Mouse (Mus musculus) CH12.LX (cell line): Measurements from ENCODE around the gene Crlf1. TPM values are rescaled to one million over a fixed set of nuclear protein-coding genes. Genes with fewer than 3 reads are reported as not detected.

Experiments used
- DNase-seq: peaks from one replicate; pipeline ENCODE4 v3.0.0-alpha.2; 2013; ENCODE audit errors: extremely low read depth
- H3K27ac ChIP-seq: 2 replicates; pipeline ENCODE4 v1.5.1; 2012; ENCODE audit warnings: low read depth, mild to moderate bottlenecking, control low read depth, moderate library complexity; ENCODE audit not compliant: insufficient read depth
- H3K27me3 ChIP-seq: replicated peaks from 2 replicates; pipeline ENCODE3; 2012; ENCODE audit warnings: inconsistent platforms
- H3K36me3 ChIP-seq, 2 experiments: replicated peaks in 1 of 2; 2 replicates each; pipeline versions ENCODE3 to v1.6.1; 2012; ENCODE audit warnings: inconsistent platforms in 1 of 2, low read length in 1 of 2, mild to moderate bottlenecking in 1 of 2, mixed read lengths in 1 of 2, moderate library complexity in 1 of 2; ENCODE audit not compliant: control insufficient read depth in 1 of 2, insufficient read depth in 1 of 2
- H3K4me1 ChIP-seq, 2 experiments: 2 replicates each; pipeline ENCODE4 v1.6.1; 2012; ENCODE audit warnings: inconsistent platforms in 1 of 2, moderate library complexity in 1 of 2; ENCODE audit not compliant: insufficient read depth in 2 of 2, control insufficient read depth in 1 of 2
- H3K4me2 ChIP-seq: 2 replicates; pipeline ENCODE4 v1.6.1; 2012; ENCODE audit warnings: low read depth, mild to moderate bottlenecking, control low read depth; ENCODE audit not compliant: poor library complexity, insufficient read depth, severe bottlenecking
- H3K4me3 ChIP-seq, 3 experiments: fragments of 150-350 bp in 1 of 3; sonication (generic) in 1 of 3; replicated peaks in 1 of 3; 2 replicates each; pipeline versions ENCODE3 to v1.5.1; 2011 to 2012; ENCODE audit warnings: low read depth in 2 of 3, low read length in 2 of 3, mild to moderate bottlenecking in 2 of 3, moderate library complexity in 2 of 3, control low read depth in 1 of 3, improper control_type of control experiment in 1 of 3, inconsistent platforms in 1 of 3, mixed read lengths in 1 of 3; ENCODE audit not compliant: poor library complexity in 1 of 3
- H3K79me2 ChIP-seq: replicated peaks from 2 replicates; pipeline ENCODE4 v1.6.1; 2012; ENCODE audit warnings: mild to moderate bottlenecking, moderate library complexity; ENCODE audit not compliant: control insufficient read depth, poor library complexity, insufficient read depth, severe bottlenecking; ENCODE audit errors: extremely low read depth
- H3K9ac ChIP-seq: 2 replicates; pipeline ENCODE4 v1.6.1; 2012; ENCODE audit warnings: low read depth, mild to moderate bottlenecking, control low read depth, moderate library complexity; ENCODE audit not compliant: insufficient read depth
- H3K9me3 ChIP-seq: replicated peaks from 2 replicates; pipeline ENCODE3; 2012; ENCODE audit warnings: low read length, inconsistent platforms, mixed read lengths
- CHD1 ChIP-seq: IDR thresholded peaks from 2 replicates; pipeline ENCODE4 v1.6.1; 2012; ENCODE audit warnings: low read depth, low read length, improper control_type of control experiment, inconsistent platforms
- CHD2 ChIP-seq: IDR thresholded peaks from 2 replicates; pipeline ENCODE4 v1.6.1; 2011; ENCODE audit warnings: low read length, improper control_type of control experiment
- E2F4 ChIP-seq: IDR thresholded peaks from 2 replicates; pipeline ENCODE4 v1.6.1; 2011; ENCODE audit warnings: low read depth, low read length, improper control_type of control experiment; ENCODE audit not compliant: insufficient replicate concordance
- ELF1 ChIP-seq: IDR thresholded peaks from 2 replicates; pipeline ENCODE4 v1.6.1; 2014; ENCODE audit warnings: low read depth, mild to moderate bottlenecking, inconsistent platforms, low read length, improper control_type of control experiment
- EP300 ChIP-seq: IDR thresholded peaks from 2 replicates; pipeline ENCODE4 v1.6.1; 2011; ENCODE audit warnings: low read length, improper control_type of control experiment
- ETS1 ChIP-seq: conservative IDR thresholded peaks from 2 replicates; pipeline ENCODE4 v1.6.1; 2012; ENCODE audit warnings: low read depth, mild to moderate bottlenecking, inconsistent platforms, low read length, improper control_type of control experiment, moderate library complexity
- GABPA ChIP-seq: IDR thresholded peaks from 2 replicates; pipeline ENCODE4 v1.6.1; 2012; ENCODE audit warnings: low read depth, low read length, improper control_type of control experiment, inconsistent platforms; ENCODE audit not compliant: insufficient replicate concordance
- IRF4 ChIP-seq: IDR thresholded peaks from 2 replicates; pipeline ENCODE4 v1.6.1; 2014; ENCODE audit warnings: low read depth, mild to moderate bottlenecking, inconsistent platforms, low read length, improper control_type of control experiment
- JUND ChIP-seq: conservative IDR thresholded peaks from 2 replicates; pipeline ENCODE4 v1.6.1; 2011; ENCODE audit warnings: low read depth, low read length, improper control_type of control experiment
- KAT2A ChIP-seq: IDR thresholded peaks from 2 replicates; pipeline ENCODE4 v1.6.1; 2012; ENCODE audit warnings: low read length, improper control_type of control experiment, inconsistent platforms; ENCODE audit not compliant: insufficient replicate concordance
- MAFK ChIP-seq: IDR thresholded peaks from 2 replicates; pipeline ENCODE4 v1.6.1; 2011; ENCODE audit warnings: low read length, improper control_type of control experiment; ENCODE audit not compliant: insufficient replicate concordance
- MAX ChIP-seq: IDR thresholded peaks from 2 replicates; pipeline ENCODE4 v1.6.1; 2011; ENCODE audit warnings: low read length, improper control_type of control experiment
- MAZ ChIP-seq: IDR thresholded peaks from 2 replicates; pipeline ENCODE4 v1.6.1; 2012; ENCODE audit warnings: low read depth, mild to moderate bottlenecking, inconsistent platforms, low read length, improper control_type of control experiment, moderate library complexity
- MYC ChIP-seq: IDR thresholded peaks from 2 replicates; pipeline ENCODE4 v1.6.1; 2011; ENCODE audit warnings: low read depth, mild to moderate bottlenecking, improper control_type of control experiment, low read length
- NELFE ChIP-seq: IDR thresholded peaks from 2 replicates; pipeline ENCODE4 v1.6.1; 2011; ENCODE audit warnings: low read depth, low read length, improper control_type of control experiment
- NRF1 ChIP-seq: IDR thresholded peaks from 2 replicates; pipeline ENCODE4 v1.6.1; 2014; ENCODE audit warnings: low read depth, mild to moderate bottlenecking, inconsistent platforms, low read length, improper control_type of control experiment, moderate library complexity
- PAX5 ChIP-seq: IDR thresholded peaks from 2 replicates; pipeline ENCODE4 v1.6.1; 2012; ENCODE audit warnings: low read length, inconsistent platforms, mixed read lengths
- POLR2A ChIP-seq: IDR thresholded peaks from 2 replicates; pipeline ENCODE4 v1.6.1; 2011; ENCODE audit warnings: low read depth, mild to moderate bottlenecking, improper control_type of control experiment, low read length
- POLR2AphosphoS2 ChIP-seq: IDR thresholded peaks from 2 replicates; pipeline ENCODE4 v1.6.1; 2011; ENCODE audit warnings: low read depth, low read length, improper control_type of control experiment
- RCOR1 ChIP-seq: conservative IDR thresholded peaks from 2 replicates; pipeline ENCODE4 v1.6.1; 2012; ENCODE audit warnings: low read depth, mild to moderate bottlenecking, inconsistent platforms, low read length, improper control_type of control experiment
- SIN3A ChIP-seq: IDR thresholded peaks from 2 replicates; pipeline ENCODE4 v1.6.1; 2012; ENCODE audit warnings: low read length, improper control_type of control experiment, inconsistent platforms
- SMC3 ChIP-seq: IDR thresholded peaks from 2 replicates; pipeline ENCODE4 v1.6.1; 2011; ENCODE audit warnings: low read depth, low read length, improper control_type of control experiment
- TBP ChIP-seq: conservative IDR thresholded peaks from 2 replicates; pipeline ENCODE4 v1.6.1; 2011; ENCODE audit warnings: low read depth, low read length, improper control_type of control experiment
- UBTF ChIP-seq: IDR thresholded peaks from 2 replicates; pipeline ENCODE4 v1.6.1; 2012; ENCODE audit warnings: low read depth, mild to moderate bottlenecking, inconsistent platforms, low read length, improper control_type of control experiment, moderate library complexity
- USF1 ChIP-seq: IDR thresholded peaks from 2 replicates; pipeline ENCODE4 v1.6.1; 2014; ENCODE audit warnings: low read depth, mild to moderate bottlenecking, inconsistent platforms, low read length, improper control_type of control experiment
- ZC3H11A ChIP-seq: IDR thresholded peaks from 2 replicates; pipeline ENCODE4 v1.6.1; 2012; ENCODE audit warnings: low read depth, mild to moderate bottlenecking, inconsistent platforms, low read length, improper control_type of control experiment
- ZKSCAN1 ChIP-seq: IDR thresholded peaks from 2 replicates; pipeline ENCODE4 v1.6.1; 2012; ENCODE audit warnings: low read depth, inconsistent platforms, low read length, improper control_type of control experiment, borderline replicate concordance
- ZNF384 ChIP-seq: IDR thresholded peaks from 2 replicates; pipeline ENCODE4 v1.6.1; 2012; ENCODE audit warnings: low read depth, low read length, improper control_type of control experiment, inconsistent platforms
- dilution Hi-C: fragments of 300-500 bp; cut with MboI; formaldehyde crosslinking; loops from 2 replicates; pipeline ENCODE4 v1.14.3; 2020; ENCODE audit warnings: low sequenced_read_pairs; ENCODE audit not compliant: extremely low pct_unique_long_range_greater_than_20kb, extremely low pct_ligation_motif_present
- in situ Hi-C: fragments of 300-500 bp; cut with MboI; formaldehyde crosslinking; loops from 3 replicates; pipeline ENCODE4 v1.14.3; 2019; ENCODE audit warnings: low sequenced_read_pairs, low pct_ligation_motif_present, low pct_unique_long_range_greater_than_20kb, mixed read lengths
- polyA plus RNA-seq: library from polyadenylated mRNA; unstranded; fragments of >175 nt; gene quantifications from 2 replicates; pipeline ENCODE4 v1.2.1, GENCODE M21; 2012; ENCODE audit warnings: low read depth; ENCODE audit not compliant: insufficient read length
- total RNA-seq, 2 experiments: library from RNA; depleted of rRNA; stranded (reverse); fragments of 300-350 nt in 1 of 2; fragments of >200 nt in 1 of 2; gene quantifications; 2 replicates each; pipeline ENCODE4 v1.2.3; 2012 to 2014

The Crlf1 gene
- total and polyA plus RNA-seq, 3 experiments = 0.42 to 1.1 (median 0.44) TPM

DNA sequence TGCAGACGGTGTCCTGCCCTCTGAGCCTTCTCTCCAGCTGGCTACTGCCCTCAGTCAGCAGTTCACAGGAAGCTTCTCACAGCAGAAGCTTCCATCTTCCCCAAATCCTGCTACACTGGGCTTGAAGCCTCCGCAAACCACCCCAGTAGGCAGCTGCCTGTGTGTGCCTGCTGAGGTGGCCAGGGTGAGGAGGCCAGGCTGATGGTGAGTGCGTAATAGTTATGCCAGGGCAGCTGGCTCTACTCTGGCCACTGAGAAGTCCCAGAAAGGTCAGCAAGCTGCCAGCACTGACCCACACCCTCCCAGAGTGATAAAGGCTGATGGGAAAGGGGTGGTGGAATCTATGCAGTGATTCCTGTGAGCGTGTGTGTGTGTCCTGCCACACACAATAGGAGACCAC is 26.7 kb upstream of the Crlf1 start:
- no peak overlapping the region for H3K9ac ChIP-seq
- no peak for DNase-seq
- no peak overlapping the region for H3K4me2 ChIP-seq
- no peaks in the 10 kb centered on the region for H3K79me2 ChIP-seq
- dilution Hi-C loops (no loop called here), in situ Hi-C loops (no loop called here)
- H3K27ac ChIP-seq = no peak overlapping the region
- H3K36me3 ChIP-seq = peaks cover 9 to 90% of the 10 kb centered on the region in 2 experiments
- H3K4me1 ChIP-seq = no peaks in the 10 kb centered on the region
- H3K27me3 ChIP-seq = no peaks in the 10 kb centered on the region
- TF ChIP-seq SMC3 (no peak), ZNF384 (no peak), EP300 (no peak), POLR2AphosphoS2 (no peak), NRF1 (no peak), CHD2 (no peak), IRF4 (no peak), UBTF (no peak), MYC (no peak), MAFK (no peak), PAX5 (no peak), ZKSCAN1 (no peak), SIN3A (no peak), E2F4 (no peak), RCOR1 (no peak), GABPA (no peak), MAX (no peak), TBP (no peak), POLR2A (no peak)
- no peaks in the 10 kb centered on the region for H3K9me3 ChIP-seq
- no peak overlapping the region for H3K4me3 ChIP-seq

DNA sequence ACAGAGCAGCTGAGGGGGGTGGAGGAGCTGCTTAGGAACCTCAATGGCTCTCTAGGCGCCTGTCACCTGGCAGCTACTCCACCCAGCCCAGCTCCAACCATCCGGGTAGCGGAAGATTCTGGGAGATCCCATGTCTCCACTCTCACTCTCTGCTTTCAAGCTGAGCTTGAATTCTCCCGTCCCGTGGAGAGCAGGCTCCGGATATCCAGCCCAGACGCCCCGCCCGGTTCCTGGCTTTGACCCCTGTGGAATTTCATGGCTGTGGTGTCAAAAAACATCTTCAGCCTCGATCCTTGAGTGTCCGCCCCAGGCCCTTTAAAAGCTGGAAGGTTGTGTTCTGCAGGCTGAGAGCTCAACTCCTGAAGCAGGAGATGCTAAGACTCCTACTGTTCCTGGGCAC is 26.2 kb upstream of the Crlf1 start:
- Histone ChIP-seq H3K9ac (no peak overlapping the region), H3K27me3 (no peaks in the 10 kb centered on the region), H3K79me2 (no peaks in the 10 kb centered on the region), H3K4me3 (no peak overlapping the region), H3K9me3 (no peaks in the 10 kb centered on the region), H3K36me3 (peaks cover 9 to 91% of the 10 kb centered on the region in 2 experiments), H3K4me1 (no peaks in the 10 kb centered on the region), H3K4me2 (no peak overlapping the region), H3K27ac (no peak overlapping the region)
- in situ Hi-C loops (no loop called here), dilution Hi-C loops (no loop called here)
- DNase-seq = no peak
- no peak for TF ChIP-seq SIN3A
- TF ChIP-seq ZC3H11A = no peak
- no peak for TF ChIP-seq MAZ
- TF ChIP-seq ELF1 = no peak
- no peak for TF ChIP-seq GABPA
- TF ChIP-seq CHD1 = no peak
- TF ChIP-seq NRF1 = no peak
- no peak for TF ChIP-seq UBTF
- no peak for TF ChIP-seq MAFK
- no peak for TF ChIP-seq IRF4
- no peak for TF ChIP-seq USF1
- TF ChIP-seq KAT2A = no peak
- TF ChIP-seq ZNF384 = no peak
- no peak for TF ChIP-seq ETS1
- TF ChIP-seq RCOR1 = no peak
- no peak for TF ChIP-seq JUND
- no peak for TF ChIP-seq NELFE
